Mouse (Mus musculus): Measurements from ENCODE around the gene Rpp38. TPM values are rescaled to one million over a fixed set of nuclear protein-coding genes. Genes with fewer than 3 reads are reported as not detected.

The Rpp38 gene
- 0.41 and 0.76 TPM in 2 replicates for polyA plus RNA-seq (2012)

DNA sequence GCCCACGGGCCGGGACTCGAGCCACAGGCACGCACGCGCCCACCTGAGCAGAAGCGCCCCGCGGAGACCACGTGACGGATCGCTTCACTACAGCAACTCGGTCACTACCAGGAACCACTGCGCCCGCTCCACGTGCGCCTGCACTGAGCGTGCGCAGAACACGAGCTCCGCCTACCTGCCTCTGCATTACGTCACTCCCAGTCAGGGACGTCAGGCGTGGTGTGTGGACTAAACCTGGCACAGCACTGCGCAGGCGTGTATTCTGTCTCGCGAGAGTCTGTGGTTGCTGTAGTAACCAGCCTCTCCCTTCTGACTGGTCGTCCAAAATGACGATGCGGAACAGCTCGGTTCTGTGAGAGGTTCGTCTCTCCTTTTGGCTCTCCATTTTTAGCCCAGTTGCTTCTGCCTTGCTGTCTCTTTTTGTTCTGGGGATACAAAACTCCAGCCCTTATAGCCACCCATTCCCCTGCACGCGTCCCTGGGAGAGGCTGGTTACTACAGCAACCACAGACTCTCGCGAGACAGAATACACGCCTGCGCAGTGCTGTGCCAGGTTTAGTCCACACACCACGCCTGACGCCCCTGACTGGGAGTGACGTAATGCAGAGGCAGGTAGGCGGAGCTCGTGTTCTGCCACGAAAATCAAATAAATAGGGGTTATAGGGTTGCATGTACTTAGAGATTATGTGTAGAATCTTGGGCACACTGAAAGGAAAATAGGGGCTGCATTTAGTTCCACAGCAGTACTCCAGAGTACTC lies at the start of gene Rpp38:
Gene Rpp38 (minus strand): TSS at position 160 of the 759 bp plus-strand sequence.

DNA sequence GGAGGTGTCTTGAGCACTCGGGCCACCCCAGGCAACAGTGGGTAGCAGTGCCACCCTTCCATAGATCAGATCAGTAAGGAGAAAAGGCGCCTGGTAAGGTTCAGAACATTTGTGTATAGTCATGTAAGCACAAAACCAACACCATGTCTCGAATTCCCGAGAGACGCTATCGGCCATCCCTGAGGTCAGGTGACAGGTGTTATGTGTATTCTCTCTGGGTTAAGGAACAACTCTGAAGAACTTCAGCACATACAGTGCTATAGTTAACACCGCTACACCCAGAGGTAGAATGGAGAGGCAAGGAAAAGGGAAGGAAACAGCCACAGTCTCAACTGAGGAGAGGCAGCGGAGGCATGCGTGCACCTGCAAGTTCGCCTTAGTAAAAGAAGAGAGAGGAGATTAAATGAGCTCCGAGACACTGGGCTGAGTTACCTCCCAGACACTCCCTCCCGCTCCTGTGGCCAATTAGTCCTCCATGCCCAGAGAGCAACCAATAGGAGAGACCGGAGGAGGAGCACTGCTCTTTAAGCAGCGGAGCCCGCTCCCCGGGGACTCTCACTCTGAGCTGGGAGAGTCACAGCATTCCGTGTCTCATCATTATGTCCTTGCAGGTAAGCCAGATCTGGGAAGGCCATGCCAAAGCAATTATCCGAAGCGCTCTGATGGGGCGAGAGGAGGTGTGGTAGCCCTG lies 3.3 kb upstream of the Rpp38 start, which contains the start of gene Acbd7:
Gene Acbd7 (plus strand): TSS at position 558 of the 691 bp plus-strand sequence.

DNA sequence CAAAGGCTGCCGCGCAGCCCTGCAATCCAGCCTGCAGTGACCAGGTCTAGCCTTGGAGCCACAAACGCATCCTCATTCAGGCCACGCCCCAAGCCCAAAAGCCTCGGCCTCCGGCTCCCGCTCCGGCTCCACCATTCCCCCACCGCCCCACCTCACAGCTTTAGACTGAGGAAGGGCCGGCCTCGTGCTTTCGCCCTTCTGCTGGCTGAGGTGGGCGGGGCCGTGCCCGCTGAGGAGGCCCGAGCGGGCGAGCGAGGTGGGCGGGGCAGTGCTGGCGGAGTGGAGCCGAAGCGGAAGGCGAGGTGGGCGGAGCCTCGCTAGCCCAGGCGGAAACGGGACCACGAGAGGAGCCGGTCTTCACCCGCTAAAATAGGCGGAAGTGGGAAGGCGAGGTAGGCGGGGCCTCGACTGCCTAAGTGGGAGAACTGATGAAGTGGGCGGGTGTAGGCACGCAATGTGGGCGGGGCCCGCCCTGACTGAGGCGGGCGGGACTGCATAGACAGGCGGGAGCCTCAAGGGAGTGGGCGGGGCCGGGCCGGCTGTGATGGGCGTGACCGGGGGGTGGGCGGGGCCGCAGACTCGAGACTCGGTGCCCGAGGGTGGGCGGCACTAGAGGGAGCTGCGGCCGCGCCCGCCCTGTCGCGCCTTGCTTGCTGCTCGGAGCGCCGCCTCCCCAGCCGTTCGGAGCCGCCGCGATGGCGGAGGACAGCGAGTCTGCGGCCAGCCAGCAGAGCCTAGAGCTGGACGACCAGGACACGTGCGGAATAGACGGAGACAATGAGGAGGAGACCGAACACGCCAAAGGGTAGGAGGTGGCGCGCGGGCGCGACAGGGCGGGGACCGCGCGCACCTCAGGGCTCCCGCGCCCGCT lies 48.6 kb downstream of the Rpp38 start, which contains the start of gene Nmt2:
Gene Nmt2 (plus strand): TSS at position 611 of the 871 bp plus-strand sequence.

Other genes starting within 250 kb of the Rpp38 start
- 5.3 and 8.0 TPM in 2 replicates for gene Fam171a1, start 218.4 kb downstream of the Rpp38 start, polyA plus RNA-seq (2012)
- 10.3 and 20.5 TPM in 2 replicates for gene Nmt2, start 48.4 kb downstream of the Rpp38 start, polyA plus RNA-seq (2012)
- not detected in 2 replicates for gene Acbd7, start 3.5 kb upstream of the Rpp38 start, polyA plus RNA-seq (2012)
- 0.12 TPM in 1 of 2 replicates, not detected in the other for gene Olah, start 64.6 kb upstream of the Rpp38 start, polyA plus RNA-seq (2012)
- not detected in 2 replicates for gene Meig1, start 90.0 kb upstream of the Rpp38 start, polyA plus RNA-seq (2012)
- gene Dclre1c, start 91.5 kb upstream of the Rpp38 start, polyA plus RNA-seq (2012): 0.67 and 1.2 TPM in 2 replicates
- 4.5 TPM in 2 replicates for gene Suv39h2, start 142.4 kb upstream of the Rpp38 start, polyA plus RNA-seq (2012)
- gene Gm45902, start 180.1 kb upstream of the Rpp38 start, polyA plus RNA-seq (2012): 2.4 and 2.5 TPM in 2 replicates
- gene Hspa14, start 180.2 kb upstream of the Rpp38 start, polyA plus RNA-seq (2012): 6.8 and 8.0 TPM in 2 replicates
- gene Cdnf, start 180.4 kb upstream of the Rpp38 start, polyA plus RNA-seq (2012): 0.04 and 0.07 TPM in 2 replicates
- gene Fam107b, start 237.8 kb upstream of the Rpp38 start, polyA plus RNA-seq (2012): 1,227 and 1,368 TPM in 2 replicates